Mouse (Mus musculus) neural tube, embryonic 13.5 days (tissue): ENCODE results near the gene Hist1h4m. TPM values are rescaled to one million over a fixed set of nuclear protein-coding genes. Genes with fewer than 3 reads are reported as not detected.
"Not testable (repeated sequence)": the region's sequence is repeated elsewhere in the genome, so short reads cannot be mapped to it uniquely, and the experiment has no call there.

Experiments
- ATAC-seq: fragments of 200-750 bp; cut with Nextera tagmentation; 2 replicates; pipeline ENCODE4 v1.8.0; 2017; ENCODE audit warnings: low read depth, mild to moderate bottlenecking, moderate TSS enrichment, moderate library complexity
- H3K27ac ChIP-seq: fragments of 300-500 bp; sonication (generic); replicated peaks from 2 replicates; pipeline ENCODE4 v1.5.1; 2015; ENCODE audit warnings: moderate library complexity, mild to moderate bottlenecking, inconsistent platforms
- H3K27me3 ChIP-seq: fragments of 300-500 bp; sonication (generic); 2 replicates; pipeline ENCODE4 v1.6.1; 2015; ENCODE audit warnings: mild to moderate bottlenecking, inconsistent platforms
- H3K36me3 ChIP-seq: fragments of 300-500 bp; sonication (generic); 2 replicates; pipeline ENCODE4 v1.6.1; 2015; ENCODE audit warnings: mild to moderate bottlenecking, inconsistent platforms
- H3K4me1 ChIP-seq: fragments of 300-500 bp; sonication (generic); replicated peaks from 2 replicates; pipeline ENCODE4 v1.6.1; 2015; ENCODE audit warnings: inconsistent platforms
- H3K4me2 ChIP-seq: fragments of 300-500 bp; sonication (generic); 2 replicates; pipeline ENCODE4 v1.6.1; 2015; ENCODE audit warnings: inconsistent platforms, mild to moderate bottlenecking, moderate library complexity
- H3K4me3 ChIP-seq: fragments of 300-500 bp; sonication (generic); 2 replicates; pipeline ENCODE4 v1.5.1; 2015; ENCODE audit warnings: mild to moderate bottlenecking, inconsistent platforms
- H3K9ac ChIP-seq: fragments of 300-500 bp; sonication (generic); 2 replicates; pipeline ENCODE4 v1.6.1; 2015; ENCODE audit warnings: moderate library complexity, mild to moderate bottlenecking, inconsistent platforms
- H3K9me3 ChIP-seq: fragments of 300-500 bp; sonication (generic); 2 replicates; pipeline ENCODE4 v1.6.1; 2016; ENCODE audit warnings: inconsistent platforms
- WGBS: fragments of 180-500 bp; shearing (Covaris S2); methylation state at CpG from one replicate; pipeline ENCODE4 v1.1.7; 2015; 5-methylcytosine and 5-hydroxymethylcytosine counted together
- polyA plus RNA-seq: library from polyadenylated mRNA; unstranded; fragments of >200 nt; fragmentation: Nextera tagmentation; extraction: Ambion mirVana; gene quantifications from 2 replicates; pipeline ENCODE4 v1.2.1, GENCODE M21; 2015

Gene Hist1h4m
- polyA plus RNA-seq, 1 experiment from 2014 or later: not detected

- Histone ChIP-seq H3K27ac (peak within 1 kb of the TSS; percentile 77), H3K4me3 (peak within 1 kb of the TSS; percentile 39), H3K9ac (peak within 1 kb of the TSS; percentile 64), H3K4me2 (peak within 1 kb of the TSS; percentile 62), H3K4me1 (peaks cover 43% of the 10 kb centered on the region)
- peak; percentile 95 for ATAC-seq
- WGBS: under 1% methylated on average over 44 of the region's 63 CpGs
- H3K36me3 ChIP-seq, H3K9me3 ChIP-seq, H3K27me3 ChIP-seq: not testable (repeated sequence)
These were observed 24.5 kb upstream of the Hist1h4m start, which contains the start of the genes Hist1h2an and Hist1h2bp for GRCm38 (mm10) chr13:21786899-21787629. TSS of gene Hist1h2an (minus strand) at chr13:21787218. TSS of gene Hist1h2bp (plus strand) at chr13:21787461.

DNA sequence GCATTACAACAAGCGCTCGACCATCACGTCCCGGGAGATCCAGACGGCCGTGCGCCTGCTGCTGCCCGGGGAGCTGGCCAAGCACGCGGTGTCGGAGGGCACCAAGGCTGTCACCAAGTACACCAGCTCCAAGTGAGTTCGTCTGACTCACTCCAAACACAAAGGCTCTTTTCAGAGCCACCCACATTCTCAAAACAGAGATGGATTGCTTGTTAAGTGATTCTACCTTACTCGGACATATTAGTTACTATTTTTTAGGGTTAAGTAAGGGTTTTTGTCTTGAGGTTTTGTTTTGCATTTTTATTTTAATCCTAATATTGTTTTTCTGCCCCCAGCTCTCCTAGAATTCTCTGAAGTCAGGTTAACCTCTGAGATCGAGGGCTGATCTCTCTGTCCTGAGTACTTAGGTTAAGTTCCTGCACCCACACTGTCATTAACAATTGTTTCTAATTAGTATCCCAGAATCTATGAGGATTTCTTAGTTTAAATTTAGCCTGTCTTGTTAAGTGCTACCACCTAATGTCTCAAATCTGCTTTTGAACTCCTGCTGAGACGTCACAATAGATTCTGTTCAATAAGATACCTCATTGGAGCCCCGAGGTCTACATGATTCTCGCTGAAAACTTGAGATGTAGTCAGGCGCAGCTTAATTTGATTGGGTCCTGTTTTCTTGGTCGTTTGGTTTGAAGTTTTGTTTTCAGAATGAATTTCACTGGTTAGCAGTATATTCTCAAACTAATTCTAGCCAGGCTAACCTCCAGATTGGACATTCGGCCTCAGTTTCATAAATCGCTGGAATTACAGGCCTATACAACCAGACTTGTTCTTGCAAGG, 23.6 kb upstream of the Hist1h4m start:
- peak; percentile 52; the same call in 1 of the 2 replicates for ATAC-seq
- Histone ChIP-seq H3K4me1 (peaks cover 35% of the 10 kb centered on the region), H3K27me3 (no peaks in the 10 kb centered on the region), H3K36me3 (no peaks in the 10 kb centered on the region), H3K9ac (peak overlapping the region; percentile 58), H3K4me3 (peak overlapping the region; percentile 39), H3K27ac (peak overlapping the region; percentile 77), H3K9me3 (no peaks in the 10 kb centered on the region), H3K4me2 (peak overlapping the region; percentile 62)
- 12% methylated on average over 17 of the region's 21 CpGs for WGBS

- H3K9me3 ChIP-seq: no peaks in the 10 kb centered on the region
- WGBS: 54% methylated on average over 6 of the region's 6 CpGs
- peaks cover 27% of the 10 kb centered on the region for H3K4me1 ChIP-seq
- H3K36me3 ChIP-seq: no peaks in the 10 kb centered on the region
- no peak for ATAC-seq
- no peak overlapping the region for H3K4me3 ChIP-seq
- H3K27me3 ChIP-seq: no peaks in the 10 kb centered on the region
- no peak overlapping the region for H3K4me2 ChIP-seq
- no peak overlapping the region for H3K27ac ChIP-seq
- no peak overlapping the region for H3K9ac ChIP-seq
These were observed 21.6 kb upstream of the Hist1h4m start for GRCm38 (mm10) chr13:21789925-21790324.

DNA sequence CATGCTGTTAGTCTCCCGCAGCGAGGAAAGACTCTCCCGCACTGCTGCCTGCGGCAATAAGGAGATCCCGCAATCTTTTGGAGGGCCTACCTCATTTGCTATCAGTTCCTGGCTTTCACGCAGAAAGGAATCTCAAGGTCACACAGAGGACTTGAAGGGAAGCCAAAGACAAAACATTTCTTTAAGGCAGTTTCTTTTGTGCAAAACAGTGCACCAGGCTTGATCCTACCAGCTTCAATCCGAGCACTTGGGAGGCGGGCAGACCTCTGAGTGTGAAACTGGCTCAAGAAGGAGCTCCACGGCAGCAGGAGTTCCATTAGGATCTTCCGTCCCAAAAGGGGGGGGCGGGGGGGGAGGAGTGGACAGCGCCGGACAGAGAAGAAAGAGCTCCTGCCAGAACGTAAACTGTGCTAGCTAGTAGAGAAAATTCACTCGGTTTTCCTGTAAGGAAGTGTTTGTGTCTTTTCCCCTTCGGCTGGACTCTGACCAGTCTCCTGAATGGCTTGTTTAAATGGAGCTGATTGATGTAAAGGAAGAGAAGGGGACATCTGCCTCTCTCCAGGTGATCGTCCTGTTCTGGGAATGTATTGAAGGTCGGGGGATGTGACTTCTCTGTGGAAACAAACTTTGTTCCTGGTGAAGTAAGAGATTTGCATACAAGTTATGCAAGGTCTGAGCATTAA, 20.8 kb upstream of the Hist1h4m start:
- Histone ChIP-seq H3K4me2 (peak overlapping the region; percentile 46), H3K4me3 (peak overlapping the region; percentile 14; the same call in 1 of the 2 replicates)

GRCm38 (mm10) chr13:21795584-21795983, 16.0 kb upstream of the Hist1h4m start:
- H3K36me3 ChIP-seq: no peaks in the 10 kb centered on the region
- H3K4me3 ChIP-seq: no peak overlapping the region
- peaks cover 5% of the 10 kb centered on the region for H3K4me1 ChIP-seq
- no peak overlapping the region for H3K27ac ChIP-seq
- ATAC-seq: no peak
- no peak overlapping the region for H3K4me2 ChIP-seq
- 92% methylated on average over 7 of the region's 7 CpGs for WGBS
- no peaks in the 10 kb centered on the region for H3K9me3 ChIP-seq
- H3K9ac ChIP-seq: no peak overlapping the region
- H3K27me3 ChIP-seq: no peaks in the 10 kb centered on the region

More for the DNA sequence above, 20.8 kb upstream of the Hist1h4m start:
- WGBS: 6% methylated on average over 18 of the region's 18 CpGs
- H3K4me1 ChIP-seq: peaks cover 25% of the 10 kb centered on the region
- no peaks in the 10 kb centered on the region for H3K27me3 ChIP-seq
- no peaks in the 10 kb centered on the region for H3K9me3 ChIP-seq
- no peak overlapping the region for H3K27ac ChIP-seq
- peak overlapping the region; percentile 57 for H3K9ac ChIP-seq
- no peaks in the 10 kb centered on the region for H3K36me3 ChIP-seq
- no peak for ATAC-seq

- ATAC-seq, H3K4me1 ChIP-seq, H3K4me3 ChIP-seq, H3K27ac ChIP-seq, H3K9ac ChIP-seq, H3K9me3 ChIP-seq, H3K36me3 ChIP-seq, H3K27me3 ChIP-seq, H3K4me2 ChIP-seq: not testable (repeated sequence)
These were observed 14.4 kb upstream of the Hist1h4m start for GRCm38 (mm10) chr13:21797163-21797562.

DNA sequence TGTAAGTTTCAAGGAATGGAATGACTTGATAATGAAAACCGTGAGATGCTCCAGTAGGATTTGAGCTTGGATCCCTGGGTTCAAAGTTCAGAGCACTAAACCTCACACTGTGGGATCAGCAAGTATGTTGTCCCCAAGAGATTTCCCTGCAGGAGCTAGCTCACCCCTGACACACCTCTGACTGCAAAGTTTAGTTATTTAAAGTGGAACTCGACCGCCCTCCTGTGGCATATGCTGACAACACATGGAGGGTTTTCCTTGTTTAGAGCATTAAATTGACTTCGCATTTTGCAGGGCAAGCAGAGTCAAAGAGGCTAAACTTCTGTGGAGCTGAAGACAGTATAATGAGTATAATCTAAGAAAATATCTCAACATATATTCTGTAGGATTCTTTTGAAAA, 8.5 kb upstream of the Hist1h4m start:
- not testable (repeated sequence) for H3K36me3 ChIP-seq, H3K4me3 ChIP-seq, H3K27ac ChIP-seq, H3K9ac ChIP-seq, H3K4me1 ChIP-seq, H3K27me3 ChIP-seq, H3K4me2 ChIP-seq, H3K9me3 ChIP-seq
- peak; percentile 69 for ATAC-seq
- no CpG with 5 or more reads among the region's 4 CpGs for WGBS

DNA sequence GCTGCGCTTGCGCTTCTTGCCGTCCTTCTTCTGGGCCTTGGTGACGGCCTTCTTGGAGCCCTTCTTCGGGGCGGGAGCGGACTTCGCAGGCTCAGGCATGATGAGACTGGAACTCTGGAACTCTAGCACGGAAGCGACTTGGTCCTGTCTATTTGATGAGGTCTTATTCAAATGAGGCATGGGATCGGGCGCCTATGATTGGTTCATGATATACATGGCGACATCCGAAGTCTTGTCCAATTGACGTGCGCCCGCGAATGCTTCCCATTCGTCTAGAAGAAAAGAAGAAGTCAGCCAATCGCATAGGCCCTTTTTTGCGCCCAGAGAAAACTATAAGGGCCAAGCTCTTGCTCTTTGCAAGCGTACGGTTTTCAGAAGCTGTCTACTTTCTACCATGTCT, 1.5 kb upstream of the Hist1h4m start, which contains the start of the genes Hist1h2bq and Hist1h2ao:
Gene Hist1h2bq, minus strand, starts transcription at position 125 of the 400 bp plus-strand sequence.
Gene Hist1h2ao, plus strand, starts transcription at position 393 of the 400 bp plus-strand sequence.
- not testable (repeated sequence) for H3K4me2 ChIP-seq, H3K4me1 ChIP-seq, H3K36me3 ChIP-seq, H3K27ac ChIP-seq, H3K9me3 ChIP-seq, H3K4me3 ChIP-seq, H3K27me3 ChIP-seq, H3K9ac ChIP-seq
- no CpG with 5 or more reads among the region's 23 CpGs for WGBS
- peak; percentile 98 for ATAC-seq

- not testable (repeated sequence) for H3K4me1 ChIP-seq, H3K9me3 ChIP-seq, H3K27ac ChIP-seq, H3K4me2 ChIP-seq, H3K36me3 ChIP-seq, H3K4me3 ChIP-seq, H3K27me3 ChIP-seq, H3K9ac ChIP-seq
- ATAC-seq: peak; percentile 18
- no CpG with 5 or more reads among the region's 8 CpGs for WGBS
These were observed 472 bp upstream of the Hist1h4m start for GRCm38 (mm10) chr13:21811074-21811473.

DNA sequence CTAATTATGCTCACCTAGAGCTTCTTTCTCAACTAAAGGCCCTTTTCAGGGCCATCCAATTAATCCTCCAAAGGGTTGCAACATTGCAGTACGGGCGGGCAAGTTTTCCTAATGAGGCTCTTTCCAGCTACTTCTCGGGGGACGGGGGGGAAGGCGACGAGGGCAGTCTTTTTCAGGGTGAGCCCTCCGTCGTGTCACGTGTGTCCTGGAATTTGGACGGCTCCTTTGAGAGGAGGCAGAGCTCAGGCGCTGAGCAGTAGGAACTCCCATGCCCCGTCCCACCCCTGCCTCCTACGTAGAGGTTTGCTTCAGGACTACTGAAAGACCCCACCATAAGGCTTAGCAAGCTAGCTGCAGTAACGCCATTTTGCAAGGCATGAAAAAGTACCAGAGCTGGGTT, 546 bp downstream of the Hist1h4m start:
- not testable (repeated sequence) for H3K9ac ChIP-seq, H3K4me1 ChIP-seq, ATAC-seq, H3K36me3 ChIP-seq, H3K27ac ChIP-seq, H3K9me3 ChIP-seq, H3K27me3 ChIP-seq
- peak overlapping the region; percentile 21 for H3K4me3 ChIP-seq
- peak overlapping the region; percentile 50 for H3K4me2 ChIP-seq
- 1% methylated on average over 14 of the region's 14 CpGs for whole genome bisulfite sequencing

GRCm38 (mm10) chr13:21820082-21820890, 8.7 kb downstream of the Hist1h4m start:
- not testable (repeated sequence) for H3K9ac ChIP-seq, ATAC-seq, H3K9me3 ChIP-seq, H3K4me1 ChIP-seq, H3K27me3 ChIP-seq, H3K36me3 ChIP-seq, H3K4me2 ChIP-seq, H3K4me3 ChIP-seq, H3K27ac ChIP-seq
- WGBS: 69% methylated on average over 5 of the region's 16 CpGs
